Mouse (Mus musculus): ENCODE measurements at regions not wholly inside any gene's neighbourhood (a gene's known extent, or its start where the extent isn't known, plus 50 kb on each side); places are given as distances from the start of the nearest gene placed in this dataset.
A peak's percentile ranks its signal among the peaks of the same experiment; 100 is the strongest.

- 64% methylated on average over 3 of the region's 3 CpGs for WGBS
- Histone ChIP-seq H3K27ac (no peak overlapping the region), H3K36me3 (no peaks in the 10 kb centered on the region), H3K4me2 (replicated peaks) (no peak overlapping the region), H3K4me1 (replicated peaks) (no peaks in the 10 kb centered on the region), H3K9me3 (0 out of 2 replicates have a peak, but pooled peaks cover 4% of the 10 kb centered on the region), H3K27me3 (no peaks in the 10 kb centered on the region), H3K4me3 (replicated peaks) (no peak overlapping the region), H3K9ac (replicated peaks) (no peak overlapping the region)
- 0 out of 2 replicates have a peak, but pooled peaks have one; percentile 24 for ATAC-seq
These were observed 1036.9 kb downstream of the Robo2 start for GRCm38 (mm10) chr16:73374608-73375165.

GRCm38 (mm10) chr16:73368607-73369233, 1042.9 kb downstream of the Robo2 start:
- H3K4me2 ChIP-seq (replicated peaks): no peak overlapping the region
- no peak overlapping the region for H3K27ac ChIP-seq
- ATAC-seq: 0 out of 2 replicates have a peak, but pooled peaks have one; percentile 45
- H3K4me1 ChIP-seq (replicated peaks): peaks cover 12% of the 10 kb centered on the region
- H3K9ac ChIP-seq (replicated peaks): no peak overlapping the region; the same call in 1 of the 2 replicates
- no peaks in the 10 kb centered on the region for H3K36me3 ChIP-seq
- 0 out of 2 replicates have a peak, but pooled peaks cover 4% of the 10 kb centered on the region for H3K9me3 ChIP-seq
- WGBS: 28% methylated on average over 10 of the region's 10 CpGs
- no peaks in the 10 kb centered on the region for H3K27me3 ChIP-seq
- H3K4me3 ChIP-seq (replicated peaks): no peak overlapping the region

- H3K4me3 ChIP-seq (replicated peaks): no peak overlapping the region
- 82% methylated on average over 5 of the region's 5 CpGs for WGBS
These were observed 1043.7 kb downstream of the Robo2 start for GRCm38 (mm10) chr16:73367926-73368325.

GRCm38 (mm10) chr16:73367226-73367840, 1044.3 kb downstream of the Robo2 start:
- H3K9ac ChIP-seq (replicated peaks): no peak overlapping the region
- H3K4me1 ChIP-seq (replicated peaks): peaks cover 12% of the 10 kb centered on the region
- 0 out of 2 replicates have a peak, but pooled peaks cover 4% of the 10 kb centered on the region for H3K9me3 ChIP-seq
- ATAC-seq: no peak
- H3K27me3 ChIP-seq: no peaks in the 10 kb centered on the region
- 61% methylated on average over 17 of the region's 17 CpGs for WGBS
- no peak overlapping the region for H3K27ac ChIP-seq
- H3K4me3 ChIP-seq (replicated peaks): no peak overlapping the region
- H3K4me2 ChIP-seq (replicated peaks): no peak overlapping the region
- H3K36me3 ChIP-seq: no peaks in the 10 kb centered on the region

More at GRCm38 (mm10) chr16:73367926-73368325, 1043.7 kb downstream of the Robo2 start:
- H3K27ac ChIP-seq: no peak overlapping the region
- H3K9me3 ChIP-seq: 0 out of 2 replicates have a peak, but pooled peaks cover 4% of the 10 kb centered on the region
- no peak overlapping the region for H3K9ac ChIP-seq (replicated peaks)
- H3K4me2 ChIP-seq (replicated peaks): no peak overlapping the region
- no peak for ATAC-seq
- no peaks in the 10 kb centered on the region for H3K36me3 ChIP-seq
- H3K27me3 ChIP-seq: no peaks in the 10 kb centered on the region
- peaks cover 12% of the 10 kb centered on the region for H3K4me1 ChIP-seq (replicated peaks)

- Histone ChIP-seq H3K9me3 (no peaks in the 10 kb centered on the region), H3K36me3 (no peaks in the 10 kb centered on the region), H3K9ac (replicated peaks) (no peak overlapping the region), H3K4me3 (replicated peaks) (no peak overlapping the region), H3K4me1 (replicated peaks) (no peaks in the 10 kb centered on the region), H3K27me3 (no peaks in the 10 kb centered on the region), H3K4me2 (replicated peaks) (no peak overlapping the region), H3K27ac (no peak overlapping the region)
- 91% methylated on average over 5 of the region's 5 CpGs for WGBS
- no peak for ATAC-seq
These were observed 1042.6 kb downstream of the Robo1 start for GRCm38 (mm10) chr16:73350698-73351097.

GRCm38 (mm10) chr16:73343941-73344340, 1035.8 kb downstream of the Robo1 start:
- no peak overlapping the region for H3K27ac ChIP-seq
- WGBS: 98% methylated on average over 1 of the region's 1 CpGs
- H3K4me2 ChIP-seq (replicated peaks): no peak overlapping the region
- no peaks in the 10 kb centered on the region for H3K27me3 ChIP-seq
- no peaks in the 10 kb centered on the region for H3K36me3 ChIP-seq
- H3K4me3 ChIP-seq (replicated peaks): no peak overlapping the region
- H3K4me1 ChIP-seq (replicated peaks): no peaks in the 10 kb centered on the region
- no peak for ATAC-seq
- no peaks in the 10 kb centered on the region for H3K9me3 ChIP-seq
- H3K9ac ChIP-seq (replicated peaks): no peak overlapping the region

GRCm38 (mm10) chr16:73343531-73343930, 1035.4 kb downstream of the Robo1 start:
- H3K9ac ChIP-seq (replicated peaks): no peak overlapping the region
- WGBS: 81% methylated on average over 3 of the region's 3 CpGs
- no peak for ATAC-seq
- no peaks in the 10 kb centered on the region for H3K36me3 ChIP-seq
- no peak overlapping the region for H3K4me3 ChIP-seq (replicated peaks)
- no peak overlapping the region for H3K27ac ChIP-seq
- H3K27me3 ChIP-seq: no peaks in the 10 kb centered on the region
- no peaks in the 10 kb centered on the region for H3K9me3 ChIP-seq
- H3K4me1 ChIP-seq (replicated peaks): no peaks in the 10 kb centered on the region
- no peak overlapping the region for H3K4me2 ChIP-seq (replicated peaks)

- WGBS: 94% methylated on average over 2 of the region's 2 CpGs
- H3K27me3 ChIP-seq: no peaks in the 10 kb centered on the region
- H3K9ac ChIP-seq (replicated peaks): no peak overlapping the region
- H3K4me1 ChIP-seq (replicated peaks): no peaks in the 10 kb centered on the region
- H3K4me2 ChIP-seq (replicated peaks): no peak overlapping the region
- no peaks in the 10 kb centered on the region for H3K36me3 ChIP-seq
- no peak overlapping the region for H3K4me3 ChIP-seq (replicated peaks)
- ATAC-seq: no peak
- no peak overlapping the region for H3K27ac ChIP-seq
- H3K9me3 ChIP-seq: no peaks in the 10 kb centered on the region
These were observed 1009.5 kb downstream of the Robo1 start for GRCm38 (mm10) chr16:73317644-73318043.

- 57% methylated on average over 5 of the region's 5 CpGs for WGBS
- Histone ChIP-seq H3K9ac (replicated peaks) (no peak overlapping the region), H3K4me1 (replicated peaks) (0 out of 2 replicates have a peak, but pooled peaks cover 2% of the 10 kb centered on the region), H3K4me2 (replicated peaks) (no peak overlapping the region), H3K27ac (no peak overlapping the region), H3K27me3 (no peaks in the 10 kb centered on the region), H3K4me3 (replicated peaks) (no peak overlapping the region), H3K9me3 (no peaks in the 10 kb centered on the region), H3K36me3 (no peaks in the 10 kb centered on the region)
- ATAC-seq: no peak
These were observed 1002.0 kb downstream of the Robo1 start for GRCm38 (mm10) chr16:73310096-73310495.

GRCm38 (mm10) chr16:73279951-73280350, 971.8 kb downstream of the Robo1 start:
- 68% methylated on average over 11 of the region's 11 CpGs for WGBS
- no peak overlapping the region for H3K4me3 ChIP-seq (replicated peaks)
- no peak overlapping the region for H3K4me2 ChIP-seq (replicated peaks)
- no peaks in the 10 kb centered on the region for H3K4me1 ChIP-seq (replicated peaks)
- H3K27me3 ChIP-seq: no peaks in the 10 kb centered on the region
- no peak overlapping the region for H3K9ac ChIP-seq (replicated peaks)
- no peaks in the 10 kb centered on the region for H3K9me3 ChIP-seq
- no peak overlapping the region for H3K27ac ChIP-seq
- no peak for ATAC-seq
- H3K36me3 ChIP-seq: no peaks in the 10 kb centered on the region

- no peak for ATAC-seq
- Histone ChIP-seq H3K4me3 (replicated peaks) (no peak overlapping the region), H3K9me3 (no peaks in the 10 kb centered on the region), H3K4me1 (replicated peaks) (no peaks in the 10 kb centered on the region), H3K36me3 (no peaks in the 10 kb centered on the region), H3K27ac (no peak overlapping the region), H3K9ac (replicated peaks) (no peak overlapping the region), H3K27me3 (no peaks in the 10 kb centered on the region), H3K4me2 (replicated peaks) (no peak overlapping the region)
- 86% methylated on average over 1 of the region's 1 CpGs for WGBS
These were observed 951.6 kb downstream of the Robo1 start for GRCm38 (mm10) chr16:73259691-73260090.

- Histone ChIP-seq H3K27ac (no peak overlapping the region), H3K36me3 (no peaks in the 10 kb centered on the region)
These were observed 951.2 kb downstream of the Robo1 start for GRCm38 (mm10) chr16:73259283-73259682.

More at GRCm38 (mm10) chr16:73259283-73259682, 951.2 kb downstream of the Robo1 start:
- H3K27me3 ChIP-seq: no peaks in the 10 kb centered on the region
- WGBS: 92% methylated on average over 3 of the region's 3 CpGs
- H3K9ac ChIP-seq (replicated peaks): no peak overlapping the region
- ATAC-seq: no peak
- no peaks in the 10 kb centered on the region for H3K4me1 ChIP-seq (replicated peaks)
- no peaks in the 10 kb centered on the region for H3K9me3 ChIP-seq
- H3K4me2 ChIP-seq (replicated peaks): no peak overlapping the region
- H3K4me3 ChIP-seq (replicated peaks): no peak overlapping the region

Data from midbrain, embryonic 13.5 days (tissue).